Mouse (Mus musculus): Measurements from ENCODE around the gene Tmem125.

DNA sequence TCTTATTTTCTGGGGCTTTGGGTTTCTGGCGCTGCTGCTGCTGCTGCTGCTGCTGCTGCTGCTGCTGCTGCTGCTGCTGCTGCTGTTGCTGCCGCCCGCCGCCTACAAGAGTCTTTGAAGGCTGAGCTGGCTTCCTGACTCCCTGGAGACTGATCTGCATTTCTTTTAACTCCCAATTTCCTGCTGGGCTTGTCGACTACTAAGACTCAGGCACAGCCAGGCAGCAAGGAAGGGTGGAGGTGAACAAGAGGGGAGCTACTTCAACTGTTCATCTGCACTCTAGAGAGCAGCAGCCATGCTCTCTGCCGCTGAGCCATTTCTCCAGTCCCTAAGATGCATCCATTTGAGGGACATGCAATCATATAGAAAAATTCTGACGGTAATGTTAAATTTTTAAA lies 45.9 kb upstream of the Tmem125 start:
- TF ChIP-seq CTCF (IDR thresholded peaks at IDR 0.05; ENCODE audit: borderline replicate concordance, insufficient read depth, low read length) (no peak), POLR2A (IDR thresholded peaks at IDR 0.05; ENCODE audit: low read depth, low read length) (no peak)

All from embryonic fibroblast, embryonic 13.5 days (primary cell).